Mouse (Mus musculus): ENCODE results near the gene Jazf1. TPM values are rescaled to one million over a fixed set of nuclear protein-coding genes. Genes with fewer than 3 reads are reported as not detected.

Gene Jazf1
- polyA plus RNA-seq, 1 experiment from 2014 or later, result 6.1 TPM

Other genes starting within 250 kb of the Jazf1 start
- 3.8 and 4.3 TPM in 2 replicates for gene Creb5, start 218.6 kb upstream of the Jazf1 start, polyA plus RNA-seq (2016; fragmentation: Nextera tagmentation; extraction: Ambion mirVana)

Measured in hindbrain, embryonic 10.5 days (tissue).